Mouse (Mus musculus) spleen, adult 2 months (tissue): Measurements from ENCODE around the gene Camsap1. TPM values are rescaled to one million over a fixed set of nuclear protein-coding genes. Genes with fewer than 3 reads are reported as not detected.

ENCODE experiments used
- DNase-seq, 2 experiments: peaks; one replicate each; pipeline versions ENCODE4 v3.0.0 to v3.0.0-alpha.2; 2012 to 2021; ENCODE audit warnings: low spot score in 2 of 2, low read depth in 1 of 2
- H3K27ac ChIP-seq: fragments of 200-500 bp; 2 replicates; pipeline ENCODE4 v1.5.1; 2012; ENCODE audit warnings: low read length, inconsistent platforms; ENCODE audit not compliant: insufficient read depth
- H3K27me3 ChIP-seq: fragments of 200-500 bp; 2 replicates; pipeline ENCODE4 v1.6.1; 2012; ENCODE audit warnings: mild to moderate bottlenecking, moderate library complexity, low read length, inconsistent platforms; ENCODE audit not compliant: control insufficient read depth, insufficient read depth
- H3K36me3 ChIP-seq: fragments of 200-500 bp; 2 replicates; pipeline ENCODE4 v1.6.1; 2012; ENCODE audit warnings: mild to moderate bottlenecking, low read length, inconsistent platforms; ENCODE audit not compliant: control insufficient read depth, insufficient read depth
- H3K4me1 ChIP-seq: fragments of 200-500 bp; 2 replicates; pipeline ENCODE4 v1.6.1; 2011; ENCODE audit warnings: inconsistent platforms; ENCODE audit not compliant: control insufficient read depth, insufficient read depth, insufficient read length
- H3K4me3 ChIP-seq: fragments of 200-500 bp; 2 replicates; pipeline ENCODE4 v1.5.1; 2011; ENCODE audit warnings: mild to moderate bottlenecking, inconsistent platforms; ENCODE audit not compliant: insufficient read depth, insufficient read length; ENCODE audit errors: extremely low read depth
- CTCF ChIP-seq: fragments of 200-500 bp; IDR thresholded peaks from 2 replicates; pipeline ENCODE4 v1.5.1; 2011; ENCODE audit warnings: mild to moderate bottlenecking, inconsistent platforms; ENCODE audit not compliant: insufficient read depth, insufficient read length, insufficient replicate concordance; ENCODE audit errors: extremely low read depth
- POLR2A ChIP-seq: fragments of 200-500 bp; IDR thresholded peaks from 2 replicates; pipeline ENCODE4 v1.6.1; 2011; ENCODE audit warnings: low read depth, low read length, inconsistent platforms
- WGBS: fragments of 180-500 bp; shearing (Covaris S2); methylation state at CpG from one replicate; pipeline ENCODE4 v1.1.7; 2018; 5-methylcytosine and 5-hydroxymethylcytosine counted together
- polyA plus RNA-seq: library from polyadenylated mRNA; depleted of rRNA; stranded (reverse); fragments of >200 nt; gene quantifications from 2 replicates; pipeline ENCODE4 v1.2.3, GENCODE M21; 2012

The Camsap1 gene
- polyA plus RNA-seq, 1 experiment: 6.5 TPM

GRCm38 (mm10) chr2:25947950-25948349 lies 35.1 kb downstream of the Camsap1 start:
- Histone ChIP-seq H3K27me3 (no peaks in the 10 kb centered on the region), H3K27ac (no peak overlapping the region), H3K4me1 (no peaks in the 10 kb centered on the region; the same call in 1 of the 2 replicates), H3K36me3 (peaks cover 12% of the 10 kb centered on the region), H3K4me3 (no peak overlapping the region)
- no peak for DNase-seq
- 86% methylated on average over 3 of the region's 3 CpGs for WGBS
- no peak for TF ChIP-seq POLR2A
- TF ChIP-seq CTCF: no peak

DNA sequence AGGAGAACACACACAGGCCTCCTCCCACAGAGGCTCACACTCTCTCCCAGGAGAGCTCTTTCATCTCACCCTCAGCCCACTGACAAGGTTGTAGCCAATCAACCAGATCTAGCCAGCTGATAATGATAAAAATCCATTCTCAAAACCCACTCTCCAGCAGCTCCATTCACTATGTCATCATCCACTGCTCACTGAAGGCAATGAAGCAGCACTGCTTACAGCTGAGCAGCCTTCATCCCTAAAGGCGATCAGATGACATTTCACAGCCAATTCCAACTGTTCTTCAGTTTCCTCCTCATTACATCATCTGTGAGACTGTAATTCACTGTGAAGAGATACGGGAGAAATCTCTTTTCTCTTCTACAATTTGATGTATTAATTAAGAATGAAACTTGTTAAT lies 39.3 kb downstream of the Camsap1 start:
- Histone ChIP-seq H3K4me1 (no peaks in the 10 kb centered on the region), H3K4me3 (no peak overlapping the region), H3K27ac (no peak overlapping the region), H3K36me3 (peaks cover 18% of the 10 kb centered on the region), H3K27me3 (no peaks in the 10 kb centered on the region)
- WGBS: 86% methylated on average over 2 of the region's 2 CpGs
- no peak for TF ChIP-seq CTCF
- no peak for TF ChIP-seq POLR2A
- DNase-seq: no peak

DNA sequence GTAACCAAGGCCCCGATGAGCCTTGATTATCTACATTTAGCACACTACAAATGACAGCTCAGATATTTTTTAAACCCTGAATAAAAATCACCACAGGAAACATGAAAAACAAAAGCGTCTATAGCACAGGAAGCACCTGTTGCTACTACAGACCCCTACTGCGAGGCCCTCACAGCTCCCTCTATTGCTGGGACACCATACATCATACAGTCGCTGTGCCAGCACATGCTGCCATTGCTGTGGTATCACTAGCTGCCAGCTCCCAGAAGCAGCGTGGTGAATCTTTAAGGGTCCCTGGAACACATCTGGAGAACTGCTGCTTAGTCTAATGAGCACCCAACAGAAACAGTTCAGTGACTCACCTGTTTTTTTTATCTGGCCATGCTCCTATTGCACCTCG lies 42.6 kb downstream of the Camsap1 start:
- TF ChIP-seq CTCF (no peak), POLR2A (no peak)
- Histone ChIP-seq H3K4me1 (no peaks in the 10 kb centered on the region), H3K36me3 (peaks cover 28% of the 10 kb centered on the region), H3K27me3 (no peaks in the 10 kb centered on the region), H3K4me3 (no peak overlapping the region), H3K27ac (no peak overlapping the region)
- DNase-seq: no peak
- 12% methylated on average over 6 of the region's 6 CpGs for WGBS

GRCm38 (mm10) chr2:25931249-25931859 lies 51.7 kb downstream of the Camsap1 start:
- DNase-seq: no peak
- 85% methylated on average over 6 of the region's 6 CpGs for WGBS

DNA sequence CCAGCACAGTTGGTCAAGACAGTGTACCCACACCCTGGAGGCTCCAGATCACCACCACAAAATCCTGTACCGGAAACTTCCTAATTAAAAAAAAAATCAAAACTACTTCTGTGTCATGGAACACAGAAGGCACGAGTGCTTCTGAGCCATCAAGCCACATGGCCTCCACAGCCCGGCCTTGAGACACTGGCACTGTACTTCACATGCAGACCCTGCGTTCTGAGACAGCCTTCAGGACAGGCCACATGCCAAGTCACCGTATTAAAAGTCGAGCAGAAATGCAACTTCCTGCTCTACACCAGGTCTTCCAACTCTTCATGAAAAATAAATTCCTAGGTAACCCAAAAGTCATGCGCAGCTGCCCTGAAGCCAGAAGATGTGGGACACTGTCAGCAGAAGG lies 55.3 kb downstream of the Camsap1 start:
- WGBS: 76% methylated on average over 7 of the region's 7 CpGs

More at GRCm38 (mm10) chr2:25931249-25931859, 51.7 kb downstream of the Camsap1 start:
- H3K4me3 ChIP-seq: no peak overlapping the region
- no peak overlapping the region for H3K27ac ChIP-seq
- TF ChIP-seq CTCF: peak; percentile 24; the same call in 1 of the 2 replicates
- TF ChIP-seq POLR2A: no peak
- no peaks in the 10 kb centered on the region for H3K4me1 ChIP-seq
- no peaks in the 10 kb centered on the region for H3K27me3 ChIP-seq
- H3K36me3 ChIP-seq: peaks cover 26% of the 10 kb centered on the region

GRCm38 (mm10) chr2:25924934-25925333 lies 58.1 kb downstream of the Camsap1 start:
- no peak overlapping the region for H3K27ac ChIP-seq
- 55% methylated on average over 4 of the region's 4 CpGs for WGBS
- no peaks in the 10 kb centered on the region for H3K4me1 ChIP-seq
- no peaks in the 10 kb centered on the region for H3K27me3 ChIP-seq
- H3K4me3 ChIP-seq: no peak overlapping the region
- H3K36me3 ChIP-seq: peaks cover 4% of the 10 kb centered on the region; the same call in 1 of the 2 replicates
- DNase-seq: no peak
- TF ChIP-seq POLR2A: no peak
- no peak for TF ChIP-seq CTCF

More for the DNA sequence above, 55.3 kb downstream of the Camsap1 start:
- TF ChIP-seq POLR2A (no peak), CTCF (no peak)
- H3K4me3 ChIP-seq: no peak overlapping the region
- DNase-seq: no peak
- no peaks in the 10 kb centered on the region for H3K4me1 ChIP-seq
- H3K27ac ChIP-seq: no peak overlapping the region
- H3K27me3 ChIP-seq: no peaks in the 10 kb centered on the region
- H3K36me3 ChIP-seq: peaks cover 12% of the 10 kb centered on the region

- no peaks in the 10 kb centered on the region for H3K27me3 ChIP-seq
- DNase-seq: no peak
- no peaks in the 10 kb centered on the region for H3K4me1 ChIP-seq
- 80% methylated on average over 2 of the region's 2 CpGs for WGBS
- TF ChIP-seq CTCF (no peak), POLR2A (no peak)
- no peaks in the 10 kb centered on the region for H3K36me3 ChIP-seq
- H3K27ac ChIP-seq: no peak overlapping the region
- no peak overlapping the region for H3K4me3 ChIP-seq
Observed at GRCm38 (mm10) chr2:25923799-25924198, 59.3 kb downstream of the Camsap1 start.
